In genomic region chr11:98347385-98348082, GRCm38 (mm10) we compare ENCODE assay signal across 9 mouse cellular contexts. TPM values are rescaled to one million over a fixed set of nuclear protein-coding genes. Genes with fewer than 3 reads are reported as not detected.
DNase-seq lines count a peak whose midpoint lies in the region; ATAC-seq lines count a peak whose summit lies in the region.
"Had no signal": no experiment of that assay in that cellular context is flagged by ENCODE, and none has a peak within 500 bp of the region (broad histone marks: within the 10 kb centered on the region; RNA-seq: fewer than 3 reads in every experiment).

No protein-coding gene starts in this region.

- H3K9me3 ChIP-seq in forebrain, embryonic 15.5 days = no peaks in the 10 kb centered on the region
- H3K9me3 ChIP-seq in limb, embryonic 10.5 days (replicated peaks) = no peaks in the 10 kb centered on the region
- H3K9me3 ChIP-seq in neural tube, embryonic 14.5 days (ENCODE audit: control insufficient read depth, low read length) = no peaks in the 10 kb centered on the region

- DNase-seq in lung, adult 18-20 months = peak; percentile 59 to 79
- DNase-seq in lung, postnatal 10 days = no peak
- DNase-seq in limb, embryonic 10.5 days (ENCODE audit: low spot score) = no peak
- DNase-seq in embryo, embryonic 10.5 days (ENCODE audit: low spot score) = no peak
- no peak for DNase-seq in Muller cell, postnatal 12 days (ENCODE audit: inconsistent ontology term)
- no peak for DNase-seq in gastrocnemius, postnatal 4 days (ENCODE audit: low spot score in 2 of 2)

- peak; percentile 18 for ATAC-seq in forebrain, embryonic 15.5 days (replicated peaks)
- no peak for ATAC-seq in neural tube, embryonic 14.5 days (ENCODE audit: low read depth)

- no peak overlapping the region for H3K27ac ChIP-seq in forebrain, embryonic 15.5 days (replicated peaks)
- H3K27ac ChIP-seq in limb, embryonic 10.5 days = no peak overlapping the region
- no peak overlapping the region for H3K27ac ChIP-seq in neural tube, embryonic 14.5 days (ENCODE audit: low read depth, low read length)

- H3K36me3 ChIP-seq in forebrain, embryonic 15.5 days = no peaks in the 10 kb centered on the region
- no peaks in the 10 kb centered on the region for H3K36me3 ChIP-seq in limb, embryonic 10.5 days
- H3K36me3 ChIP-seq in neural tube, embryonic 14.5 days (ENCODE audit: control insufficient read depth, insufficient read depth, low read length) = no peaks in the 10 kb centered on the region

- peaks cover 56% of the 10 kb centered on the region for H3K27me3 ChIP-seq in forebrain, embryonic 15.5 days
- peaks cover 98% of the 10 kb centered on the region for H3K27me3 ChIP-seq in limb, embryonic 10.5 days (ENCODE audit: low read depth, poor library complexity, severe bottlenecking)
- H3K27me3 ChIP-seq in neural tube, embryonic 14.5 days (ENCODE audit: control insufficient read depth, insufficient read depth, low read length) = peaks cover 50% of the 10 kb centered on the region

- peak overlapping the region; percentile 54 for H3K4me3 ChIP-seq in forebrain, embryonic 15.5 days
- peak overlapping the region; percentile 52 for H3K4me3 ChIP-seq in limb, embryonic 10.5 days
- no peak overlapping the region for H3K4me3 ChIP-seq in neural tube, embryonic 14.5 days (ENCODE audit: low read depth, low read length)

- peaks cover 35% of the 10 kb centered on the region for H3K4me1 ChIP-seq in forebrain, embryonic 15.5 days
- peaks cover 20% of the 10 kb centered on the region for H3K4me1 ChIP-seq in limb, embryonic 10.5 days
- H3K4me1 ChIP-seq in neural tube, embryonic 14.5 days (ENCODE audit: control insufficient read depth, insufficient read depth, low read length) = peaks cover 11% of the 10 kb centered on the region

- 2% methylated on average over 9 of the region's 12 CpGs for WGBS in forebrain, embryonic 15.5 days
- WGBS in limb, embryonic 10.5 days = 2% methylated on average over 11 of the region's 12 CpGs
- WGBS in neural tube, embryonic 14.5 days = 2% methylated on average over 9 of the region's 12 CpGs

- H3K9ac ChIP-seq in forebrain, embryonic 15.5 days (replicated peaks) = no peak overlapping the region
- no peak overlapping the region for H3K9ac ChIP-seq in neural tube, embryonic 14.5 days (replicated peaks; ENCODE audit: low read depth, low read length)

- peak overlapping the region; percentile 91 for H3K4me2 ChIP-seq in forebrain, embryonic 15.5 days (replicated peaks)
- H3K4me2 ChIP-seq in neural tube, embryonic 14.5 days (ENCODE audit: low read depth, low read length) = peak overlapping the region; percentile 89; the same call in 1 of the 2 replicates

RNA-seq across cellular contexts. Expression of gene Ppp1r1b, which starts 0.7 kb away (rescaled TPM):
- 49.6 and 60.4 TPM in 2 replicates for polyA plus RNA-seq in forebrain, embryonic 15.5 days (2015; fragmentation: Nextera tagmentation; extraction: Ambion mirVana)
- polyA plus RNA-seq in limb, embryonic 10.5 days (2016; fragmentation: Nextera tagmentation; extraction: Ambion mirVana) = 0.13 TPM in 2 replicates
- 1.3 and 2.4 TPM in 2 replicates for polyA plus RNA-seq in neural tube, embryonic 14.5 days (2014; fragmentation: Nextera tagmentation; extraction: Ambion mirVana)
- total RNA-seq in gastrocnemius, postnatal 4 days (2021) = under 1 TPM; 0.52 to 0.70 TPM

RNA-seq across cellular contexts. Expression of gene Stard3, which starts 10.6 kb away (rescaled TPM):
- polyA plus RNA-seq in forebrain, embryonic 15.5 days (2015; fragmentation: Nextera tagmentation; extraction: Ambion mirVana) = 53.2 and 56.5 TPM in 2 replicates
- 37.8 and 41.3 TPM in 2 replicates for polyA plus RNA-seq in limb, embryonic 10.5 days (2016; fragmentation: Nextera tagmentation; extraction: Ambion mirVana)
- 28.0 and 35.6 TPM in 2 replicates for polyA plus RNA-seq in neural tube, embryonic 14.5 days (2014; fragmentation: Nextera tagmentation; extraction: Ambion mirVana)
- 10 to 100 TPM; 14.1 to 16.9 TPM for total RNA-seq in gastrocnemius, postnatal 4 days (2021)

RNA-seq across cellular contexts. Expression of gene Neurod2, which starts 18.1 kb away (rescaled TPM):
- polyA plus RNA-seq in forebrain, embryonic 15.5 days (2015; fragmentation: Nextera tagmentation; extraction: Ambion mirVana) = 142 and 148 TPM in 2 replicates
- not detected in 2 replicates for polyA plus RNA-seq in limb, embryonic 10.5 days (2016; fragmentation: Nextera tagmentation; extraction: Ambion mirVana)
- polyA plus RNA-seq in neural tube, embryonic 14.5 days (2014; fragmentation: Nextera tagmentation; extraction: Ambion mirVana) = 25.3 and 25.5 TPM in 2 replicates
- total RNA-seq in gastrocnemius, postnatal 4 days (2021) = not detected

RNA-seq across cellular contexts. Expression of gene Tcap, which starts 36.1 kb away (rescaled TPM):
- polyA plus RNA-seq in forebrain, embryonic 15.5 days (2015; fragmentation: Nextera tagmentation; extraction: Ambion mirVana) = 0.18 and 0.20 TPM in 2 replicates
- polyA plus RNA-seq in limb, embryonic 10.5 days (2016; fragmentation: Nextera tagmentation; extraction: Ambion mirVana) = 0.16 and 0.40 TPM in 2 replicates
- 0.29 and 0.39 TPM in 2 replicates for polyA plus RNA-seq in neural tube, embryonic 14.5 days (2014; fragmentation: Nextera tagmentation; extraction: Ambion mirVana)
- 100 to 1,000 TPM; 447 to 769 TPM for total RNA-seq in gastrocnemius, postnatal 4 days (2021)
- polyA plus RNA-seq: intestine, embryonic 14.5 days had no signal

RNA-seq across cellular contexts. Expression of gene Pnmt, which starts 38.7 kb away (rescaled TPM):
- 0.42 and 0.70 TPM in 2 replicates for polyA plus RNA-seq in forebrain, embryonic 15.5 days (2015; fragmentation: Nextera tagmentation; extraction: Ambion mirVana)
- 0.61 TPM in 1 of 2 replicates, not detected in the other for polyA plus RNA-seq in limb, embryonic 10.5 days (2016; fragmentation: Nextera tagmentation; extraction: Ambion mirVana)
- 1.8 and 2.6 TPM in 2 replicates for polyA plus RNA-seq in neural tube, embryonic 14.5 days (2014; fragmentation: Nextera tagmentation; extraction: Ambion mirVana)
- total RNA-seq in gastrocnemius, postnatal 4 days (2021) = under 1 TPM in 1 of 2 experiments, not detected in 1; 0.71 TPM
- polyA plus RNA-seq: intestine, embryonic 14.5 days had no signal

Comparison
In these comparisons a context has a peak if more than half of its experiments do, and no peak if none do; other contexts are left out.
1. DNase-seq: peak in lung, adult 18-20 months (2 of 2); none in lung, postnatal 10 days (single experiment), limb, embryonic 10.5 days (single experiment), embryo, embryonic 10.5 days (single experiment), Muller cell, postnatal 12 days (single experiment) and gastrocnemius, postnatal 4 days (0 of 2).
2. RNA of gene Ppp1r1b, which starts 0.7 kb away (polyA plus RNA-seq): 49.6 to 60.4 TPM in forebrain, embryonic 15.5 days; 1.3 to 2.4 TPM in neural tube, embryonic 14.5 days and 0.13 TPM in limb, embryonic 10.5 days; every median in the first group is over 10 times any median in the second.
3. RNA of gene Neurod2, which starts 18.1 kb away (polyA plus RNA-seq): 142 to 148 TPM in forebrain, embryonic 15.5 days and 25.3 to 25.5 TPM in neural tube, embryonic 14.5 days; not detected in limb, embryonic 10.5 days; every median in the first group is over 10 times any median in the second.